Mouse (Mus musculus) forebrain, embryonic 15.5 days (tissue): ENCODE results near the gene Dxo. TPM values are rescaled to one million over a fixed set of nuclear protein-coding genes. Genes with fewer than 3 reads are reported as not detected.

Experiments used
- microRNA-seq: library from miRNA; unstranded; fragments of <30 nt; microRNA quantifications from one replicate; pipeline ENCODE4, GENCODE M21; 2016
- polyA plus RNA-seq: library from polyadenylated mRNA; unstranded; fragments of >200 nt; fragmentation: Nextera tagmentation; extraction: Ambion mirVana; gene quantifications from 2 replicates; pipeline ENCODE4 v1.2.1, GENCODE M21; 2015

Dxo gene
- polyA plus RNA-seq, 1 experiment from 2014 or later, result 75.2 TPM

Small RNA genes lying within 50 kb of the gene (microRNA-seq; reads per million reads assigned to microRNA genes)
- gene Mir6970 (0.88 reads per million), gene Mir6971 (4.0 reads per million, percentile 13 among the genes with 10 or more reads in this experiment), gene Mir6972 (not detected)

Other genes with a start within 250 kb of the Dxo start
- 2.7 and 3.2 TPM in 2 replicates for gene Gpsm3, start 247.2 kb upstream of the Dxo start, polyA plus RNA-seq
- 6.8 and 7.5 TPM in 2 replicates for gene Pbx2, start 245.8 kb upstream of the Dxo start, polyA plus RNA-seq
- gene Ager, start 239.2 kb upstream of the Dxo start, polyA plus RNA-seq, result 1.8 TPM in 2 replicates
- 313 and 321 TPM in 2 replicates for gene Rnf5, start 233.3 kb upstream of the Dxo start, polyA plus RNA-seq
- 89.2 and 91.1 TPM in 2 replicates for gene Agpat1, start 232.8 kb upstream of the Dxo start, polyA plus RNA-seq
- 6.1 and 7.4 TPM in 2 replicates for gene Egfl8, start 221.0 kb upstream of the Dxo start, polyA plus RNA-seq
- 17.2 and 18.2 TPM in 2 replicates for gene Ppt2, start 208.5 kb upstream of the Dxo start, polyA plus RNA-seq
- gene Prrt1, start 207.5 kb upstream of the Dxo start, polyA plus RNA-seq, result 6.8 and 7.4 TPM in 2 replicates
- 15.3 and 15.8 TPM in 2 replicates for gene Fkbpl, start 192.3 kb upstream of the Dxo start, polyA plus RNA-seq
- gene Atf6b, start 189.9 kb upstream of the Dxo start, polyA plus RNA-seq, result 111 and 112 TPM in 2 replicates
- gene Tnxb, start 166.5 kb upstream of the Dxo start, polyA plus RNA-seq, result 0.05 and 0.06 TPM in 2 replicates
- 0.04 TPM in 1 of 2 replicates, not detected in the other for gene C4b, start 93.1 kb upstream of the Dxo start, polyA plus RNA-seq
- not detected in 2 replicates for gene Cyp21a1, start 32.5 kb upstream of the Dxo start, polyA plus RNA-seq
- 39.8 and 43.0 TPM in 2 replicates for gene Stk19, start 74 bp upstream of the Dxo start, polyA plus RNA-seq
- 59.6 and 59.7 TPM in 2 replicates for gene Skiv2l, start 13.2 kb downstream of the Dxo start, polyA plus RNA-seq
- gene Nelfe, start 13.4 kb downstream of the Dxo start, polyA plus RNA-seq, result 94.9 and 97.1 TPM in 2 replicates
- 1.8 and 2.1 TPM in 2 replicates for gene Cfb, start 25.5 kb downstream of the Dxo start, polyA plus RNA-seq
- gene Zbtb12, start 42.5 kb downstream of the Dxo start, polyA plus RNA-seq, result 9.5 and 9.9 TPM in 2 replicates
- 0.17 TPM in 1 of 2 replicates, not detected in the other for gene Gm20547, start 45.0 kb downstream of the Dxo start, polyA plus RNA-seq
- gene C2, start 61.2 kb downstream of the Dxo start, polyA plus RNA-seq, result 0.77 and 1.5 TPM in 2 replicates
- 108 and 111 TPM in 2 replicates for gene Ehmt2, start 61.5 kb downstream of the Dxo start, polyA plus RNA-seq
- gene Slc44a4, start 77.4 kb downstream of the Dxo start, polyA plus RNA-seq, result not detected in 2 replicates
- gene Neu1, start 94.2 kb downstream of the Dxo start, polyA plus RNA-seq, result 27.9 and 31.0 TPM in 2 replicates
- gene Hspa1b, start 122.2 kb downstream of the Dxo start, polyA plus RNA-seq, result 0.10 and 0.17 TPM in 2 replicates
- gene Gm20481, start 132.9 kb downstream of the Dxo start, polyA plus RNA-seq, result not detected in 2 replicates
- 3.6 and 3.7 TPM in 2 replicates for gene Hspa1a, start 135.1 kb downstream of the Dxo start, polyA plus RNA-seq
- gene Hspa1l, start 135.7 kb downstream of the Dxo start, polyA plus RNA-seq, result 1.5 TPM in 2 replicates
- gene Lsm2, start 144.8 kb downstream of the Dxo start, polyA plus RNA-seq, result 132 and 149 TPM in 2 replicates
- 82.9 and 88.6 TPM in 2 replicates for gene Vars, start 164.0 kb downstream of the Dxo start, polyA plus RNA-seq
- gene Vwa7, start 179.6 kb downstream of the Dxo start, polyA plus RNA-seq, result 0.14 and 0.28 TPM in 2 replicates
- gene Sapcd1, start 191.0 kb downstream of the Dxo start, polyA plus RNA-seq, result 5.8 and 5.9 TPM in 2 replicates
- gene Msh5, start 209.7 kb downstream of the Dxo start, polyA plus RNA-seq, result 2.8 and 3.2 TPM in 2 replicates
- gene Clic1, start 212.9 kb downstream of the Dxo start, polyA plus RNA-seq, result 98.4 and 100 TPM in 2 replicates
- gene Ddah2, start 222.0 kb downstream of the Dxo start, polyA plus RNA-seq, result 540 and 556 TPM in 2 replicates
- not detected in 2 replicates for gene Ly6g6c, start 228.4 kb downstream of the Dxo start, polyA plus RNA-seq
- gene Mpig6b, start 229.2 kb downstream of the Dxo start, polyA plus RNA-seq, result 0.15 and 0.17 TPM in 2 replicates
- gene Ly6g6e, start 239.9 kb downstream of the Dxo start, polyA plus RNA-seq, result 10.0 and 11.9 TPM in 2 replicates
- gene Ly6g6d, start 241.0 kb downstream of the Dxo start, polyA plus RNA-seq, result 0.46 and 0.47 TPM in 2 replicates
- gene Ly6g6f, start 248.6 kb downstream of the Dxo start, polyA plus RNA-seq, result 0.32 TPM in 1 of 2 replicates, not detected in the other